Comparison of ENCODE assay signal across 8 mouse cellular contexts in the genomic region with DNA sequence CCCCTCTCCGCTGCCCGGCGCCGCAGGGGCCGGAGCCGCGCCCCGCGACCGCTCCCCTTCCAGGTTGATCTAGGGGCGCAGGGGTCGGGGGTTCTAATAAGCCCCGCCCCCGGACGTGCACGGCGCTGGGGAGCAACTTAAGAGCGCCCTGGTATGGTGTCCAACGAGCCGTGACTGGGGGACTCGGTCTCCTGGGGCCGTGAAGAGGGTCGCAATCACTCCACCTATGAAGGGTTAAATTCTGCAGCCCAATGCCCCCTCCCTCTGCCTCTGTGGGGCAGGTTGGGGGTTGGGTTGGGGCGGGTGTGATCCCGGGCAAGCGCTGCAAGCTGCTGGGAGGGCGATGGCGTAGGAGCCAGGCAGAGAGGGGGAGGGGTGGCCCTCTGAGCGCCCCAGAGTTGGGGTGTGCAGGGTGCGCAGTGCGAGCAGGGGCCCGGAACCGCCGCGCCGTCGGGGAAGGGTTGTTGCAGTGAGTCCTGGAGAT. TPM values are rescaled to one million over a fixed set of nuclear protein-coding genes. Genes with fewer than 3 reads are reported as not detected.
DNase-seq lines count a peak whose midpoint lies in the region; ATAC-seq lines count a peak whose summit lies in the region.

No protein-coding gene starts in this region.

- WGBS in hindbrain, embryonic 13.5 days = under 1% methylated on average over 37 of the region's 37 CpGs

- peak overlapping the region; percentile 93 for H3K27ac ChIP-seq in hindbrain, embryonic 13.5 days

- DNase-seq in MN1 (ENCODE audit: low spot score) = peak; percentile 46
- peak; percentile 85 for DNase-seq in cerebellum, adult 9-11 months
- DNase-seq in frontal cortex, postnatal 25 days (ENCODE audit: low spot score in 2 of 2) = peak; percentile 53 to 71
- DNase-seq in left cerebral cortex, adult 11 months (ENCODE audit: low spot score) = peak; percentile 68
- DNase-seq in lung, postnatal 36 days = peak; percentile 79
- DNase-seq in retina, embryonic 14.5 days (ENCODE audit: low spot score) = peak; percentile 71
- DNase-seq in thymus, postnatal 36 days = peak; percentile 88 to 90

- peak overlapping the region; percentile 61 for H3K4me2 ChIP-seq in hindbrain, embryonic 13.5 days

- peak overlapping the region; percentile 81 for H3K4me3 ChIP-seq in hindbrain, embryonic 13.5 days

- H3K9ac ChIP-seq in hindbrain, embryonic 13.5 days = peak overlapping the region; percentile 98

- H3K4me1 ChIP-seq in hindbrain, embryonic 13.5 days (replicated peaks) = peaks cover 38% of the 10 kb centered on the region

- no peaks in the 10 kb centered on the region for H3K36me3 ChIP-seq in hindbrain, embryonic 13.5 days

- peak; percentile 79 for ATAC-seq in hindbrain, embryonic 13.5 days (ENCODE audit: low FRiP score)

- H3K9me3 ChIP-seq in hindbrain, embryonic 13.5 days = no peaks in the 10 kb centered on the region

- H3K27me3 ChIP-seq in hindbrain, embryonic 13.5 days = no peaks in the 10 kb centered on the region

RNA-seq across cellular contexts. Expression of a gene that starts 0.5 kb away (rescaled TPM):
- 3.2 TPM in 2 replicates for polyA plus RNA-seq in hindbrain, embryonic 13.5 days (2015; fragmentation: Nextera tagmentation; extraction: Ambion mirVana)

RNA-seq across cellular contexts. Expression of a gene that starts 4.4 kb away (rescaled TPM):
- polyA plus RNA-seq in hindbrain, embryonic 13.5 days (2015; fragmentation: Nextera tagmentation; extraction: Ambion mirVana) = 0.35 and 0.87 TPM in 2 replicates

RNA-seq across cellular contexts. Expression of a gene that starts 7.7 kb away (rescaled TPM):
- polyA plus RNA-seq in hindbrain, embryonic 13.5 days (2015; fragmentation: Nextera tagmentation; extraction: Ambion mirVana) = 18.8 and 20.4 TPM in 2 replicates

RNA-seq across cellular contexts. Expression of a gene that starts 29.6 kb away (rescaled TPM):
- polyA plus RNA-seq in hindbrain, embryonic 13.5 days (2015; fragmentation: Nextera tagmentation; extraction: Ambion mirVana) = 1.5 and 2.6 TPM in 2 replicates

RNA-seq across cellular contexts. Expression of a gene that starts 35.5 kb away (rescaled TPM):
- polyA plus RNA-seq in hindbrain, embryonic 13.5 days (2015; fragmentation: Nextera tagmentation; extraction: Ambion mirVana) = 4.8 and 5.5 TPM in 2 replicates

Comparison
In these comparisons a context has a peak if more than half of its experiments do, and no peak if none do; other contexts are left out.
1. Peak in every context shown above with its lines: DNase-seq, ATAC-seq, H3K4me3 ChIP-seq and H3K27ac ChIP-seq.